10 mouse cellular contexts compared by ENCODE assay signal in the genomic region with DNA sequence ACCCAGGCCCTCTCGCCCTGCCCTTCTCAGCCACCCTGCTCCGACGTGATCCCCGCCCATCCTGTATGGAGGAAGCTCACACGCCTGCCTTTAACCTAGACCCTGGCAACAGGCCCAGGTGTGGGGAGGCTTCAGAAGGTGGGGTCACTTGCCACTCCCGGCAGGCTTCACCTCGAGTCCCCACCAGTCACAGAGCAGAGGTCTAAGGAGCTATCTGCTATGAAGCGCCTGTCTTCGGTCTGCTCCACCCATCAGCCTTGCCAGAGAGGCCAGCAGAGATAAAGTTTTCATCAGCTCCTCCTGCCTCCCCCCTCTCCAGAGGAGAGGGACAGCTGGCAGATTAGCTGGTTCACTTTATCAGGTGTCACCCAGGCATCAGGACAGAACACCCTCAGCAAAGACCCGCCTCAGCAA. TPM values are rescaled to one million over a fixed set of nuclear protein-coding genes. Genes with fewer than 3 reads are reported as not detected.
A peak's percentile ranks its signal among the peaks of the same experiment; 100 is the strongest.
DNase-seq lines count a peak whose midpoint lies in the region; ATAC-seq and TF ChIP-seq lines count a peak whose summit lies in the region.
"Had no signal": no experiment of that assay in that cellular context is flagged by ENCODE, and none has a peak within 500 bp of the region (broad histone marks: within the 10 kb centered on the region; RNA-seq: fewer than 3 reads in every experiment).

No protein-coding gene starts in this region.

- H3K4me3 ChIP-seq in small intestine, adult 2 months (ENCODE audit: low read depth, low read length), result peak overlapping the region; percentile 31; the same call in 1 of the 2 replicates

- WGBS in small intestine, adult 2 months, result 14% methylated on average over 10 of the region's 10 CpGs

- peak; percentile 27 for DNase-seq in gastrocnemius, postnatal 25 days
- no peak for DNase-seq in gastrocnemius, postnatal 14 days
- peak; percentile 61 to 75 for DNase-seq in heart, postnatal 10 days
- no peak for DNase-seq in thymus, postnatal 25 days
- no peak for DNase-seq in left cerebral cortex, adult 18-20 months (ENCODE audit: low spot score in 2 of 2)
- no peak for DNase-seq in urinary bladder, adult 18-20 months (ENCODE audit: low spot score in 2 of 2)

- peak; percentile 40 for ATAC-seq in common myeloid progenitor, adult 5-6 weeks (replicated peaks; ENCODE audit: low read depth, poor library complexity, severe bottlenecking)

- H3K4me1 ChIP-seq in small intestine, adult 2 months (ENCODE audit: control insufficient read depth, insufficient read depth, insufficient read length, low read length), result peaks cover 18% of the 10 kb centered on the region

- intact Hi-C loops in gastrocnemius, postnatal 14 days (cut with DNase I; ENCODE audit: low total_unique reads), result no loop called here
- intact Hi-C loops in heart, postnatal 10 days (cut with DNase I), result no loop called here

- H3K27me3 ChIP-seq in small intestine, adult 2 months (ENCODE audit: control insufficient read depth, insufficient read depth, low read length), result no peaks in the 10 kb centered on the region
- H3K27me3 ChIP-seq: CH12.LX had no signal

- peak overlapping the region; percentile 64 for H3K27ac ChIP-seq in small intestine, adult 2 months (ENCODE audit: insufficient read depth, low read depth, low read length)
- H3K27ac ChIP-seq: macrophage had no signal

- TF ChIP-seq CTCF in small intestine, adult 2 months (IDR thresholded peaks at IDR 0.05; ENCODE audit: extremely low read depth, insufficient read length, insufficient replicate concordance, low read depth, low read length), result no peak

- peak; percentile 11; the same call in 1 of the 2 replicates for TF ChIP-seq POLR2A in small intestine, adult 2 months (IDR thresholded peaks at IDR 0.05; ENCODE audit: low read depth, low read length)

- H3K36me3 ChIP-seq in small intestine, adult 2 months (ENCODE audit: control insufficient read depth, insufficient read depth, low read length), result peaks cover 47% of the 10 kb centered on the region

RNA-seq across cellular contexts. Expression of a gene that starts 4.2 kb away (rescaled TPM):
- 1 to 10 TPM; 7.1 to 7.9 TPM for total RNA-seq in gastrocnemius, postnatal 25 days (2021)
- total RNA-seq in gastrocnemius, postnatal 14 days (2021), result 1 to 10 TPM; 4.3 to 4.9 TPM
- total RNA-seq in common myeloid progenitor, adult 5-6 weeks (2017), result 7.0 and 12.7 TPM in 2 replicates
- 10 to 100 TPM; 16.1 to 22.0 TPM for total RNA-seq in heart, postnatal 10 days (2021)
- 6.3 and 13.7 TPM in 2 replicates for polyA plus RNA-seq in small intestine, adult 2 months (2012; rRNA removed)
- 10 to 100 TPM; 17.4 to 17.5 TPM for total RNA-seq in left cerebral cortex, adult 18-20 months (2021)

RNA-seq across cellular contexts. Expression of a gene that starts 5.3 kb away (rescaled TPM):
- total RNA-seq in gastrocnemius, postnatal 25 days (2021), result 10 to 100 TPM; 34.1 to 35.2 TPM
- 10 to 100 TPM; 22.5 to 37.6 TPM for total RNA-seq in gastrocnemius, postnatal 14 days (2021)
- total RNA-seq in common myeloid progenitor, adult 5-6 weeks (2017), result 17.1 and 18.4 TPM in 2 replicates
- total RNA-seq in heart, postnatal 10 days (2021), result 10 to 100 TPM; 89.9 to 97.0 TPM
- 295 and 763 TPM in 2 replicates for polyA plus RNA-seq in small intestine, adult 2 months (2012; rRNA removed)
- total RNA-seq in left cerebral cortex, adult 18-20 months (2021), result 1 to 10 TPM; 7.9 to 8.4 TPM

RNA-seq across cellular contexts. Expression of a gene that starts 47.1 kb away (rescaled TPM):
- 10 to 100 TPM; 27.9 to 34.0 TPM for total RNA-seq in gastrocnemius, postnatal 25 days (2021)
- 10 to 100 TPM; 33.9 to 40.8 TPM for total RNA-seq in gastrocnemius, postnatal 14 days (2021)
- 177 and 217 TPM in 2 replicates for total RNA-seq in common myeloid progenitor, adult 5-6 weeks (2017)
- 10 to 100 TPM; 54.5 to 62.1 TPM for total RNA-seq in heart, postnatal 10 days (2021)
- 12.0 and 29.2 TPM in 2 replicates for polyA plus RNA-seq in small intestine, adult 2 months (2012; rRNA removed)
- 10 to 100 TPM; 90.8 to 91.0 TPM for total RNA-seq in left cerebral cortex, adult 18-20 months (2021)

RNA-seq across cellular contexts. Expression of a gene that starts 56.5 kb away (rescaled TPM):
- 1 to 10 TPM; 3.6 to 4.0 TPM for total RNA-seq in gastrocnemius, postnatal 25 days (2021)
- 1 to 10 TPM; 2.1 to 2.9 TPM for total RNA-seq in gastrocnemius, postnatal 14 days (2021)
- total RNA-seq in common myeloid progenitor, adult 5-6 weeks (2017), result 3.9 and 4.9 TPM in 2 replicates
- 10 to 100 TPM; 10.5 to 10.9 TPM for total RNA-seq in heart, postnatal 10 days (2021)
- polyA plus RNA-seq in small intestine, adult 2 months (2012; rRNA removed), result 8.7 and 13.0 TPM in 2 replicates
- total RNA-seq in left cerebral cortex, adult 18-20 months (2021), result 10 to 100 TPM; 11.1 to 17.1 TPM

RNA-seq across cellular contexts. Expression of a gene that starts 56.6 kb away (rescaled TPM):
- 1 to 10 TPM; 4.6 to 5.1 TPM for total RNA-seq in gastrocnemius, postnatal 25 days (2021)
- total RNA-seq in gastrocnemius, postnatal 14 days (2021), result 1 to 10 TPM; 6.6 to 6.8 TPM
- 6.4 and 12.0 TPM in 2 replicates for total RNA-seq in common myeloid progenitor, adult 5-6 weeks (2017)
- total RNA-seq in heart, postnatal 10 days (2021), result 1 to 10 TPM; 5.5 to 6.7 TPM
- polyA plus RNA-seq in small intestine, adult 2 months (2012; rRNA removed), result 0.39 and 0.98 TPM in 2 replicates
- total RNA-seq in left cerebral cortex, adult 18-20 months (2021), result 1 to 10 TPM; 5.7 to 7.0 TPM

Comparison
In these comparisons a context has a peak if more than half of its experiments do, and no peak if none do; other contexts are left out.
1. DNase-seq: peak in gastrocnemius, postnatal 25 days (single experiment) and heart, postnatal 10 days (2 of 2); none in gastrocnemius, postnatal 14 days (single experiment), thymus, postnatal 25 days (single experiment), left cerebral cortex, adult 18-20 months (0 of 2) and urinary bladder, adult 18-20 months (0 of 2).